ENCODE assay signal across 17 mouse cellular contexts in the genomic region with DNA sequence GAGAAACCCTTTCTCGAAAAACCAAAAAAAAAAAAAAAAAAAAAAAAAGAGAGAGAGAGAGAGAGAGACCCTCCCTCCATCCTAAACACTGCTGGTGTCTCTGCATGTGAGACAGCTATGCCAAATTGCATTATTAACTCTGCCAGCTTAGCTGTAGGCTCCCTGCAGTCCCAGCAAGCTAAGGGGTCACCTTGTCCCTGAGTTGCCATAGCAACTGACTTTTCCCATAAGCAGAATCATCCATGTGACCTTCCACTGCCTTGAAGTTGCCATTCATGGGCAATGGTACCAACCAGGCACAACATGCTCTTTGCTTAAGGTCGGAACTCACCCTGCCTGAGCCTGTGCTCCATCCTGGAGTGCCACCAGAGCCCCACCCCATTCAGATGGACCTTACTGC. TPM values are rescaled to one million over a fixed set of nuclear protein-coding genes. Genes with fewer than 3 reads are reported as not detected.
"Had no signal": no experiment of that assay in that cellular context is flagged by ENCODE, and none has a peak within 500 bp of the region (broad histone marks: within the 10 kb centered on the region; RNA-seq: fewer than 3 reads in every experiment).

No protein-coding gene starts in this region.

- H3K27ac ChIP-seq: layer of hippocampus, adult 2 months; limb, embryonic 12.5 days; liver, embryonic 13.5 days; lung, embryonic 15.5 days; macrophage; neural tube, embryonic 13.5 days had no signal

- H3K36me3 ChIP-seq: liver, embryonic 13.5 days; lung, embryonic 15.5 days; neural tube, embryonic 13.5 days had no signal

- H3K9me3 ChIP-seq: limb, embryonic 12.5 days; liver, embryonic 13.5 days; lung, embryonic 15.5 days; neural tube, embryonic 13.5 days had no signal

- ATAC-seq: liver, postnatal 0 days had no signal

- H3K9ac ChIP-seq: limb, embryonic 12.5 days; liver, embryonic 13.5 days; liver, postnatal 0 days; lung, embryonic 15.5 days; neural tube, embryonic 13.5 days had no signal

- H3K27me3 ChIP-seq: limb, embryonic 12.5 days; lung, embryonic 15.5 days; neural tube, embryonic 13.5 days had no signal

- DNase-seq: kidney, adult 18-20 months; kidney, postnatal 10 days; kidney, postnatal 4 days; liver; liver, embryonic 13.5 days; liver, postnatal 0 days; lung, postnatal 14 days; right cerebral cortex, postnatal 4 days; spleen, adult 18-20 months; thymus, adult 18-20 months; thymus, postnatal 14 days had no signal

- H3K4me3 ChIP-seq: layer of hippocampus, adult 2 months; limb, embryonic 12.5 days; liver, embryonic 13.5 days; lung, embryonic 15.5 days; neural tube, embryonic 13.5 days had no signal

- H3K4me2 ChIP-seq: limb, embryonic 12.5 days; liver, embryonic 13.5 days; lung, embryonic 15.5 days; neural tube, embryonic 13.5 days had no signal

RNA-seq across cellular contexts. Expression of a gene that starts 47.3 kb away (rescaled TPM):
- polyA plus RNA-seq: liver, embryonic 13.5 days; stomach, embryonic 14.5 days had no signal
